Mouse (Mus musculus): ENCODE measurements around the gene Prap1.

GRCm38 (mm10) chr7:140067397-140067796, 25.8 kb upstream of the Prap1 start:
- TF ChIP-seq CTCF (IDR thresholded peaks at IDR 0.05; ENCODE audit: insufficient read depth, low read depth, low read length) = no peak
- no peak for TF ChIP-seq POLR2A (IDR thresholded peaks at IDR 0.05; ENCODE audit: insufficient read depth, low read depth, low read length)

Measured in olfactory bulb, adult 2 months (tissue).